ENCODE assay signal across 8 mouse cellular contexts in the genomic region with DNA sequence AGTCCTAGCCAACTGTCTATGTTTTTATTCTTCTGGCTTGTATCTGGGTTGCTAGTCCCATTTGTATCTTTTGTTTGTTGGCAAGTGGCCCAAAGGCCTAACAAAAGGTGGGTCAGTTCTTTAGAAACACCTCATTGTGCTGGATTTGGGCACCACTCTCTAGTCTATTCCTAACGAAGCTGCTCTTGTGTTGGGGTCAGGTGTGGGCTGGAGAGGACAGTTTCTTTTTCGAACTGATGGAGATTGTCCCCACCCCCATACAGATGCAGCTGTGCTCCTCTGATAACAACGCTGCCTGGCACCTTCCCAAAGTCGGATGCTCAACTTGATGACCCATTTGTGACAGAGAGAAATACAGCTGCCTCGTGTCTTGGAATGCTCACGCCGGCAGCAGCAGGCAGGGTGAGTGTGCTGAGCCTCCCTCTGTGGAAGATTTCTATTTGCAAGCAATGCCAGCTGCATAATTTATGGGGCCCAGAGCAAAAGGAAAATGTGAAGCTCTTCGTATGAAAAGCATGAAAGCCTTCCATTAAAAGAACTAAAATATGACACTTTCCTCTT.
DNase-seq lines count a peak whose midpoint lies in the region.

No protein-coding gene starts in this region.

- DNase-seq in cerebellum, postnatal 10 days: peak; percentile 15 to 25
- no peak for DNase-seq in cerebellum, postnatal 36 days
- DNase-seq in lung, postnatal 10 days: peak; percentile 18
- DNase-seq in lung, adult 18-20 months: no peak
- DNase-seq in layer of hippocampus, adult 8-10 months (ENCODE audit: low spot score in 2 of 2): peak; percentile 17 to 23
- peak; percentile 54 for DNase-seq in retina, postnatal 1 day
- DNase-seq in cerebellum, adult 8-10 months: no peak
- no peak for DNase-seq in thymus, postnatal 14 days

Comparison
In these comparisons a context has a peak if more than half of its experiments do, and no peak if none do; other contexts are left out.
1. DNase-seq: peak in cerebellum, postnatal 10 days (2 of 2), lung, postnatal 10 days (single experiment), layer of hippocampus, adult 8-10 months (2 of 2) and retina, postnatal 1 day (single experiment); none in cerebellum, postnatal 36 days (0 of 2), lung, adult 18-20 months (0 of 2), cerebellum, adult 8-10 months (single experiment) and thymus, postnatal 14 days (single experiment).